Mouse (Mus musculus) limb, embryonic 15.5 days (tissue): ENCODE measurements around the gene Smad3. TPM values are rescaled to one million over a fixed set of nuclear protein-coding genes. Genes with fewer than 3 reads are reported as not detected.

ENCODE experiments used
- ATAC-seq: fragments of 200-750 bp; cut with Nextera tagmentation; 2 replicates; pipeline ENCODE4 v1.8.0; 2017; ENCODE audit warnings: low read depth, moderate TSS enrichment; ENCODE audit not compliant: insufficient number of reproducible peaks, low FRiP score, low TSS enrichment
- H3K27ac ChIP-seq: fragments of 300-500 bp; sonication (generic); 2 replicates; pipeline ENCODE4 v1.5.1; 2015; ENCODE audit warnings: moderate library complexity, mild to moderate bottlenecking, inconsistent platforms
- H3K27me3 ChIP-seq: fragments of 300-500 bp; sonication (generic); 2 replicates; pipeline ENCODE4 v1.6.1; 2015; ENCODE audit warnings: inconsistent platforms
- H3K36me3 ChIP-seq: fragments of 300-500 bp; sonication (generic); 2 replicates; pipeline ENCODE4 v1.6.1; 2015; ENCODE audit warnings: inconsistent platforms
- H3K4me1 ChIP-seq: fragments of 300-500 bp; sonication (generic); 2 replicates; pipeline ENCODE4 v1.6.1; 2015; ENCODE audit warnings: inconsistent platforms
- H3K4me2 ChIP-seq: fragments of 300-500 bp; sonication (generic); 2 replicates; pipeline ENCODE4 v1.6.1; 2015; ENCODE audit warnings: mild to moderate bottlenecking, inconsistent platforms
- H3K4me3 ChIP-seq: fragments of 300-500 bp; sonication (generic); 2 replicates; pipeline ENCODE4 v1.5.1; 2015; ENCODE audit warnings: mild to moderate bottlenecking, inconsistent platforms
- H3K9ac ChIP-seq: fragments of 300-500 bp; sonication (generic); 2 replicates; pipeline ENCODE4 v1.6.1; 2015; ENCODE audit warnings: inconsistent platforms
- H3K9me3 ChIP-seq: fragments of 300-500 bp; sonication (generic); 2 replicates; pipeline ENCODE4 v1.6.1; 2016; ENCODE audit warnings: inconsistent platforms
- WGBS: fragments of 180-500 bp; shearing (Covaris S2); methylation state at CpG from one replicate; pipeline ENCODE4 v1.1.7; 2015; 5-methylcytosine and 5-hydroxymethylcytosine counted together
- polyA plus RNA-seq: library from polyadenylated mRNA; unstranded; fragments of >200 nt; fragmentation: Nextera tagmentation; extraction: Ambion mirVana; gene quantifications from 2 replicates; pipeline ENCODE4 v1.2.1, GENCODE M21; 2015

Smad3 gene
- polyA plus RNA-seq, 1 experiment from 2014 or later: 28.9 TPM

- ATAC-seq: no peak
- 58% methylated on average over 2 of the region's 2 CpGs for WGBS
Observed at GRCm38 (mm10) chr9:63606594-63606993, 151.2 kb downstream of the Smad3 start.

GRCm38 (mm10) chr9:63603849-63604248 is 153.9 kb downstream of the Smad3 start:
- ATAC-seq: no peak
- H3K27me3 ChIP-seq: no peaks in the 10 kb centered on the region
- H3K4me1 ChIP-seq: peaks cover 21% of the 10 kb centered on the region
- H3K9ac ChIP-seq: no peak overlapping the region
- no peak overlapping the region for H3K27ac ChIP-seq
- WGBS: 61% methylated on average over 6 of the region's 6 CpGs
- no peaks in the 10 kb centered on the region for H3K9me3 ChIP-seq
- H3K4me3 ChIP-seq: peak overlapping the region; percentile 82; the same call in 1 of the 2 replicates
- H3K36me3 ChIP-seq: no peaks in the 10 kb centered on the region
- H3K4me2 ChIP-seq: peak overlapping the region; percentile 70; the same call in 1 of the 2 replicates

More at GRCm38 (mm10) chr9:63606594-63606993, 151.2 kb downstream of the Smad3 start:
- Histone ChIP-seq H3K9ac (no peak overlapping the region), H3K4me3 (no peak overlapping the region), H3K9me3 (no peaks in the 10 kb centered on the region), H3K27me3 (no peaks in the 10 kb centered on the region), H3K4me2 (no peak overlapping the region), H3K4me1 (peaks cover 40% of the 10 kb centered on the region), H3K36me3 (no peaks in the 10 kb centered on the region), H3K27ac (no peak overlapping the region)

- Histone ChIP-seq H3K9ac (peak within 1 kb of the TSS; percentile 77), H3K27ac (no peak within 1 kb of the TSS), H3K36me3 (no peaks in the 10 kb centered on the region), H3K4me1 (peaks cover 22% of the 10 kb centered on the region), H3K4me3 (peak within 1 kb of the TSS; percentile 82), H3K9me3 (no peaks in the 10 kb centered on the region), H3K27me3 (no peaks in the 10 kb centered on the region), H3K4me2 (peak within 1 kb of the TSS; percentile 70)
- WGBS: 2% methylated on average over 65 of the region's 70 CpGs
- ATAC-seq: peak; percentile 94
Observed at GRCm38 (mm10) chr9:63602043-63602939, 155.5 kb downstream of the Smad3 start, which contains the start of the genes Iqch and Aagab. Gene Iqch, minus strand, starts transcription at chr9:63602493. Gene Aagab, plus strand, starts transcription at chr9:63602660.

Other genes with a start within 250 kb of the Smad3 start
- 0.06 and 0.13 TPM in 2 replicates for gene Iqch, start 155.5 kb downstream of the Smad3 start, polyA plus RNA-seq
- 25.7 and 30.5 TPM in 2 replicates for gene Aagab, start 155.3 kb downstream of the Smad3 start, polyA plus RNA-seq